Mouse (Mus musculus) mouse embryonic stem cell (cell line): ENCODE measurements at regions not wholly inside any gene's neighbourhood (a gene's known extent, or its start where the extent isn't known, plus 50 kb on each side); places are given as distances from the start of the nearest gene placed in this dataset.

Experiments
- in situ Hi-C, 2 experiments: fragments of 300-500 bp; cut with MboI; formaldehyde crosslinking; loops; 1 replicate in 1 of 2; 3 replicates in 1 of 2; pipeline ENCODE4 v1.14.3; 2019 to 2020; ENCODE audit warnings: low sequenced_read_pairs in 2 of 2, low pct_unique_long_range_greater_than_20kb in 1 of 2, mixed read lengths in 1 of 2; ENCODE audit not compliant: unreplicated experiment in 1 of 2

- in situ Hi-C loops: no loop called here
Measured at GRCm38 (mm10) chr7:69572626-69573394, 793.7 kb downstream of the Nr2f2 start.

GRCm38 (mm10) chr7:69566949-69567348 is 799.6 kb downstream of the Nr2f2 start:
- in situ Hi-C loops: no loop called here

GRCm38 (mm10) chr7:69564432-69564831 is 802.1 kb downstream of the Nr2f2 start:
- in situ Hi-C loops: no loop called here

GRCm38 (mm10) chr7:69554776-69555175 is 805.7 kb upstream of the Arrdc4 start:
- in situ Hi-C loops: no loop called here

- in situ Hi-C loops: no loop called here
Measured at GRCm38 (mm10) chr7:69553981-69554380, 804.9 kb upstream of the Arrdc4 start.

GRCm38 (mm10) chr7:69536072-69536471 is 787.0 kb upstream of the Arrdc4 start:
- in situ Hi-C loops: no loop called here

GRCm38 (mm10) chr7:69513966-69514365 is 764.9 kb upstream of the Arrdc4 start:
- in situ Hi-C loops: no loop called here

- in situ Hi-C loops: no loop called here
Measured at GRCm38 (mm10) chr7:69510389-69510788, 761.3 kb upstream of the Arrdc4 start.

- in situ Hi-C loops: loop anchor here in 1 of 2 experiments (25.0 kb wide), 2 partner anchors 469 to 844 kb away; no protein-coding TSS in a partner anchor
Measured at GRCm38 (mm10) chr7:69493062-69493930, 744.3 kb upstream of the Arrdc4 start.

GRCm38 (mm10) chr7:69490566-69491466 is 741.8 kb upstream of the Arrdc4 start:
- in situ Hi-C loops: loop anchor here in 1 of 2 experiments (25.0 kb wide), 2 partner anchors 471 to 846 kb away; no protein-coding TSS in a partner anchor

GRCm38 (mm10) chr7:69488630-69489029 is 739.6 kb upstream of the Arrdc4 start:
- in situ Hi-C loops: loop anchor here in 1 of 2 experiments (25.0 kb wide), 2 partner anchors 474 to 849 kb away; no protein-coding TSS in a partner anchor

GRCm38 (mm10) chr7:69487111-69487510 is 738.1 kb upstream of the Arrdc4 start:
- in situ Hi-C loops: loop anchor here in 1 of 2 experiments (25.0 kb wide), 2 partner anchors 475 to 850 kb away; no protein-coding TSS in a partner anchor

- in situ Hi-C loops: loop anchor here in 1 of 2 experiments (25.0 kb wide), 2 partner anchors 478 to 853 kb away; no protein-coding TSS in a partner anchor
Measured at GRCm38 (mm10) chr7:69484552-69484951, 735.5 kb upstream of the Arrdc4 start.
